Mouse (Mus musculus) limb, embryonic 10.5 days (tissue): Measurements from ENCODE around the gene Ak2. TPM values are rescaled to one million over a fixed set of nuclear protein-coding genes. Genes with fewer than 3 reads are reported as not detected.
A peak's percentile ranks its signal among the peaks of the same experiment; 100 is the strongest.

Experiments
- DNase-seq: peaks from one replicate; pipeline ENCODE4 v3.0.0-alpha.2; 2017; ENCODE audit warnings: low spot score
- H3K27ac ChIP-seq: fragments of 300-500 bp; sonication (generic); 2 replicates; pipeline ENCODE4 v1.5.1; 2016; ENCODE audit warnings: mild to moderate bottlenecking
- H3K27me3 ChIP-seq: fragments of 300-500 bp; sonication (generic); 2 replicates; pipeline ENCODE4 v1.6.1; 2016; ENCODE audit warnings: low read depth, mild to moderate bottlenecking; ENCODE audit not compliant: poor library complexity, severe bottlenecking
- H3K36me3 ChIP-seq: fragments of 300-500 bp; sonication (generic); 2 replicates; pipeline ENCODE4 v1.6.1; 2016; ENCODE audit warnings: mild to moderate bottlenecking, moderate library complexity
- H3K4me1 ChIP-seq: fragments of 300-500 bp; sonication (generic); 2 replicates; pipeline ENCODE4 v1.6.1; 2016
- H3K4me3 ChIP-seq: fragments of 300-500 bp; sonication (generic); 2 replicates; pipeline ENCODE4 v1.5.1; 2016; ENCODE audit warnings: mild to moderate bottlenecking, moderate library complexity
- H3K9me3 ChIP-seq: fragments of 300-500 bp; sonication (generic); replicated peaks from 2 replicates; pipeline ENCODE4 v1.6.1; 2016; ENCODE audit warnings: mild to moderate bottlenecking
- WGBS: fragments of 180-500 bp; shearing (Covaris S2); methylation state at CpG from one replicate; pipeline ENCODE4 v1.1.7; 2016; 5-methylcytosine and 5-hydroxymethylcytosine counted together
- polyA plus RNA-seq: library from polyadenylated mRNA; unstranded; fragments of >200 nt; fragmentation: Nextera tagmentation; extraction: Ambion mirVana; gene quantifications from 2 replicates; pipeline ENCODE4 v1.2.1, GENCODE M21; 2016

Gene Ak2
- polyA plus RNA-seq, 1 experiment from 2014 or later = 236 TPM

DNA sequence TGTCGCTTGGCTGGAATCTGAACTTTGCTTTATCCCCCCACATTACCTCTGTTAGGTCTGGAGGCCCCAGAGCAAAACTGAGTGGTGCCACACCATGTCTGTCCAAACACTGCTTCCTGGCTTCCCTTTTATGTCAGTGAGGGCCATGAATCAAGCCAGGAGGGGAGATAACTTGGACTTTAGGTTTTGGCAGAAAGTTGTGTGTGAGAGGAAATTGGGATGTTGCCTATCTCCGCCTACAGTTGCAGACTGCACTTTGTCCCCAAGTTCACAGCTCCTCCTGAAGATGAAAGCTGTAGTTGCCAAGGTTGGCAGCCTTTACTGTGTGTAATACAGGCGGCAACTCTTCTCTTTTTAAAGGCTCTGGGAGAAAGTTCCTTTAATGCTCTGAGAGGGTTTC is 9.0 kb downstream of the Ak2 start:
- WGBS = 94% methylated on average over 3 of the region's 3 CpGs
- DNase-seq = no peak
- H3K36me3 ChIP-seq = peaks cover 93% of the 10 kb centered on the region

GRCm38 (mm10) chr4:129003720-129004119 is 12.0 kb downstream of the Ak2 start:
- WGBS = 92% methylated on average over 8 of the region's 8 CpGs
- Histone ChIP-seq H3K27me3 (no peaks in the 10 kb centered on the region), H3K4me1 (peaks cover 5% of the 10 kb centered on the region; the same call in 1 of the 2 replicates), H3K4me3 (no peak overlapping the region), H3K27ac (no peak overlapping the region), H3K9me3 (no peaks in the 10 kb centered on the region), H3K36me3 (peaks cover 97% of the 10 kb centered on the region)
- no peak for DNase-seq

More for the DNA sequence above, 9.0 kb downstream of the Ak2 start:
- Histone ChIP-seq H3K4me3 (no peak overlapping the region), H3K4me1 (peaks cover 22% of the 10 kb centered on the region), H3K27me3 (no peaks in the 10 kb centered on the region), H3K27ac (no peak overlapping the region), H3K9me3 (no peaks in the 10 kb centered on the region)

GRCm38 (mm10) chr4:129008006-129008519 is 16.3 kb downstream of the Ak2 start:
- H3K36me3 ChIP-seq = peaks cover 83% of the 10 kb centered on the region

DNA sequence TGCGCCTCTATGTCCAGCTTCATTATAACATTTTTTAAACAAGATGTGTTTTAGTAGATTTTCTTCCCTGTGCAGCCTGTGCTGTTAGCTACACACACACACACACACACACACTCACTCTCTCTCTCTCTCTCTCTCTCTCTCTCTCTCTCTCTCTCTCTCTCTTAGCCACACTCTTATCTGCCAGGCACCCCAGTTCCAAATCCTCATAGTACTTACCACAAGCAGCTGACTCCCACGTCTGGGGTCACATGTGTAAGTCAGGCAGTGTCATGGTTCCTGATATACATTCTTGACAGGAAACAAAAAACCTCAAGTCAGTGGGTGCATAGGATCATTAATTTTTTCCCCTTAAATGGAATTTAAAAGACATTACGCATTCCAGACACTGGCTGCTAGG is 16.9 kb downstream of the Ak2 start:
- Histone ChIP-seq H3K27ac (no peak overlapping the region), H3K36me3 (peaks cover 76% of the 10 kb centered on the region), H3K4me3 (no peak overlapping the region), H3K27me3 (no peaks in the 10 kb centered on the region), H3K4me1 (peaks cover 19% of the 10 kb centered on the region), H3K9me3 (no peaks in the 10 kb centered on the region)
- no peak for DNase-seq
- WGBS = 79% methylated on average over 3 of the region's 3 CpGs

More at GRCm38 (mm10) chr4:129008006-129008519, 16.3 kb downstream of the Ak2 start:
- no peak for DNase-seq
- no peaks in the 10 kb centered on the region for H3K9me3 ChIP-seq
- H3K27me3 ChIP-seq = no peaks in the 10 kb centered on the region
- no peak overlapping the region for H3K27ac ChIP-seq
- H3K4me1 ChIP-seq = peaks cover 13% of the 10 kb centered on the region
- H3K4me3 ChIP-seq = no peak overlapping the region
- 89% methylated on average over 12 of the region's 12 CpGs for WGBS

DNA sequence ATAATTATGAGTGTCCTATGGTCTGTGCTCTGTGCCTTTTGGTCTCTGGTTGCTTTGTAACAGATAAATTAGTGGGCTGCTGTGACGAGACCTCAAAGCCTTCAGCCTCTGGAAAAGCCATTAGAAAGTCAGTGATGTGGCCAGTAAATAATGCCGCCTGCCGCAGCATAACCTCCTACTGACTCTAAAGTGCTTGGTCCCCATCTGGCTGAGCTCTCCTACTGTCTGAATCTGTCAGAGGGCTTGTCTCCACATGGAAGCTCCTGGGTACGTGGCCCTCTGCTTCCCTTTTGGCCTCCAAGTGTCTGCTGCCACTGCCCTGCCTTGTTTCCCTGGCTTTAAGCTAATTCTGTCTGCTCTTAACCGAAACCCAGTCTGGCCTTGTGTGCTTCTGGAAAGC is 17.8 kb downstream of the Ak2 start:
- H3K36me3 ChIP-seq = peaks cover 70% of the 10 kb centered on the region

GRCm38 (mm10) chr4:129011604-129012121 is 19.9 kb downstream of the Ak2 start:
- Histone ChIP-seq H3K9me3 (no peaks in the 10 kb centered on the region), H3K4me3 (no peak overlapping the region), H3K36me3 (peaks cover 49% of the 10 kb centered on the region), H3K27ac (no peak overlapping the region), H3K27me3 (no peaks in the 10 kb centered on the region), H3K4me1 (peaks cover 19% of the 10 kb centered on the region)
- WGBS = 74% methylated on average over 15 of the region's 15 CpGs
- no peak for DNase-seq

More for the DNA sequence above, 17.8 kb downstream of the Ak2 start:
- WGBS = 45% methylated on average over 5 of the region's 5 CpGs
- no peak overlapping the region for H3K4me3 ChIP-seq
- peaks cover 19% of the 10 kb centered on the region for H3K4me1 ChIP-seq
- H3K9me3 ChIP-seq = no peaks in the 10 kb centered on the region
- no peaks in the 10 kb centered on the region for H3K27me3 ChIP-seq
- DNase-seq = no peak
- H3K27ac ChIP-seq = 0 out of 2 replicates have a peak overlapping the region, but pooled peaks have one; percentile 14

GRCm38 (mm10) chr4:129013151-129013864 is 21.6 kb downstream of the Ak2 start:
- Histone ChIP-seq H3K36me3 (peaks cover 33% of the 10 kb centered on the region), H3K27me3 (no peaks in the 10 kb centered on the region), H3K4me1 (peaks cover 19% of the 10 kb centered on the region), H3K4me3 (no peak overlapping the region), H3K9me3 (no peaks in the 10 kb centered on the region), H3K27ac (no peak overlapping the region)
- WGBS = 42% methylated on average over 10 of the region's 10 CpGs
- DNase-seq = no peak

DNA sequence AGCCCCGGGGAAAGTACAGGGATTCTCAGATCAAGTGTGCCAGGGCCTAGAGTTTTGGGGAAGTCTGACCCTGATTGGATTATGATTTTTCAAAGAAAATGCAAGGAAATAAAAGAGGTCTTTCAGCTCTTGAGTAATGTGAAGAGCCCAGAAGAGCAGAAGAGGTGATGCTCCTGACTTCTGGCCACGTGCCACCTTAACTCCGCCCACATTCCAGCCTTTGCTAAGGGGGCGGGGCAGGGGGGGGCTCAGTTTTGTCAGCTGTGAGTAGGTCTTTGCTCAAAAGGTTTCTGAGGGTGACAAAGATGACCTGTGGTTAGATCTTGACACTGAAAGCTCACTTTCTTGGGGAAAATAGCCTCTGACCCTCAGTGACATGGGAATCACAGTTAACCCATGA is 24.6 kb downstream of the Ak2 start:
- Histone ChIP-seq H3K9me3 (no peaks in the 10 kb centered on the region), H3K27me3 (no peaks in the 10 kb centered on the region), H3K4me1 (peaks cover 13% of the 10 kb centered on the region), H3K27ac (no peak overlapping the region), H3K4me3 (no peak overlapping the region), H3K36me3 (peaks cover 2% of the 10 kb centered on the region; the same call in 1 of the 2 replicates)
- DNase-seq = no peak
- WGBS = 34% methylated on average over 4 of the region's 4 CpGs

GRCm38 (mm10) chr4:129017150-129017549 is 25.4 kb downstream of the Ak2 start:
- WGBS = 88% methylated on average over 10 of the region's 10 CpGs
- H3K9me3 ChIP-seq = no peaks in the 10 kb centered on the region

DNA sequence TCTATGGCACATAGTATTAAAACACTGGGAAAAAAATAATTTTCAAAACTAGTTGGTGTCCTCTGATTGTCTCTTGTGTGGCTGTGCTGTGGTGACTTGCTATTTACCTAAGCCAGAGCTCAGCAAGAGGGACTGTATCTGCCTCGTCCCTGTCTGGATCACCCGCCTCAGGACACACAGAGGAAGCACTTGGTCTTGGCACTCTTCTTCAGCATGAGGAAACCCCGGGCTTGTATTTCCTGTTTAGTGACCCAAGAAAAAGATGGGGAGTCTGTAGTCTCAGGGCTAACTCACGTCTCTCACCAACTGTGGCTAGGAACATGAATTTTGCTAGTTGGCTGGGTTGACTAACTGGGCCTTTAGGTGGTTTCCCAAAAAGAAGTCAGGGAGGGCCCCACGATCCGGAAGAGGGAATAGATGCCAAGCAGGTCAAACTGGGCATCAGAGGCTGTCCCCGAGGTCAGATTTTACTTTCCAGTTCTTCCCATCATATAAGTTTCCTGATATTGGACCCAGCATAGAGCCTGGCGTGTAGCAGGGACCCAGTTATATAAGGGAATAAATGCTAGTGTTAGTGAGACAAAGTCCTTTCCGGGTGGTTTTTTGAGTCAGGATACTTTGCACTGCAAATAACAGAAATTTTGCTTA is 27.2 kb downstream of the Ak2 start:
- no peaks in the 10 kb centered on the region for H3K4me1 ChIP-seq
- H3K27me3 ChIP-seq = no peaks in the 10 kb centered on the region
- no peaks in the 10 kb centered on the region for H3K36me3 ChIP-seq
- no peaks in the 10 kb centered on the region for H3K9me3 ChIP-seq
- 87% methylated on average over 9 of the region's 9 CpGs for WGBS
- no peak for DNase-seq
- no peak overlapping the region for H3K27ac ChIP-seq
- no peak overlapping the region for H3K4me3 ChIP-seq

More at GRCm38 (mm10) chr4:129017150-129017549, 25.4 kb downstream of the Ak2 start:
- H3K4me3 ChIP-seq = no peak overlapping the region
- H3K4me1 ChIP-seq = peaks cover 13% of the 10 kb centered on the region
- H3K36me3 ChIP-seq = no peaks in the 10 kb centered on the region
- no peaks in the 10 kb centered on the region for H3K27me3 ChIP-seq
- no peak overlapping the region for H3K27ac ChIP-seq
- DNase-seq = no peak

- no peak overlapping the region for H3K27ac ChIP-seq
- no peaks in the 10 kb centered on the region for H3K36me3 ChIP-seq
- no peaks in the 10 kb centered on the region for H3K9me3 ChIP-seq
- H3K4me3 ChIP-seq = no peak overlapping the region
- no peaks in the 10 kb centered on the region for H3K4me1 ChIP-seq
- 83% methylated on average over 9 of the region's 9 CpGs for whole genome bisulfite sequencing
- DNase-seq = no peak
- H3K27me3 ChIP-seq = no peaks in the 10 kb centered on the region
Measured at GRCm38 (mm10) chr4:129019788-129020187, 28.0 kb downstream of the Ak2 start.

DNA sequence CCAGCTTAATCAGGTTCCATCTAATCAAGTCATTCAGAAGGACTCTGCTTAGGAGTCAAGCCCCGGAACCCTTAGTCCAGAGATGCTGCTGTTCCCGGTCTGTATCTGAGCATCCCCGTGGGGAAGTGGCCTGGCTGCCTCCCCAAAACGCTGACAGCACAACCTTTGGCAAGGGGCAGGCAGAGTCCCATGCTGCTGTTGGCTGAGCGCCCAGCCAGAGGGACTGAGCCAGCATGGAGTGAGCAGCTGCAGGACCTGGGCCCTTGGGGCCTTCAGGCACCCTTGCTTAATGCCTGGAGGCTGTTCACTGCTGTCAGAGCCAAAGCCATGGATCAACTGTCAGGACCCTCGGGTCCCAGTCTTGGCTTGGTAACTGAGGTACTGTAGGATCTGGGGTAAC is 28.7 kb downstream of the Ak2 start:
- WGBS = 80% methylated on average over 6 of the region's 6 CpGs
- Histone ChIP-seq H3K4me1 (no peaks in the 10 kb centered on the region), H3K4me3 (no peak overlapping the region), H3K9me3 (no peaks in the 10 kb centered on the region), H3K27me3 (no peaks in the 10 kb centered on the region), H3K36me3 (no peaks in the 10 kb centered on the region), H3K27ac (no peak overlapping the region)
- DNase-seq = no peak

- Histone ChIP-seq H3K9me3 (no peaks in the 10 kb centered on the region), H3K36me3 (no peaks in the 10 kb centered on the region), H3K27me3 (no peaks in the 10 kb centered on the region), H3K27ac (no peak overlapping the region), H3K4me3 (no peak overlapping the region), H3K4me1 (no peaks in the 10 kb centered on the region)
- WGBS = 96% methylated on average over 3 of the region's 3 CpGs
- no peak for DNase-seq
Measured at GRCm38 (mm10) chr4:129021426-129021825, 29.7 kb downstream of the Ak2 start.
